ENCODE assay signal across 24 mouse cellular contexts in genomic region chr3:84701964-84702363, GRCm38 (mm10). TPM values are rescaled to one million over a fixed set of nuclear protein-coding genes. Genes with fewer than 3 reads are reported as not detected.
DNase-seq lines count a peak whose midpoint lies in the region; ATAC-seq and TF ChIP-seq lines count a peak whose summit lies in the region.
"Had no signal": no experiment of that assay in that cellular context is flagged by ENCODE, and none has a peak within 500 bp of the region (broad histone marks: within the 10 kb centered on the region; RNA-seq: fewer than 3 reads in every experiment).

No protein-coding gene starts in this region.

- peaks cover 11% of the 10 kb centered on the region for H3K4me1 ChIP-seq in lung, embryonic 15.5 days
- H3K4me1 ChIP-seq in lung, adult 2 months (ENCODE audit: control insufficient read depth, insufficient read depth, low read length) = no peaks in the 10 kb centered on the region

- no peak overlapping the region for H3K27ac ChIP-seq in lung, embryonic 15.5 days
- H3K27ac ChIP-seq: embryonic facial prominence, embryonic 15.5 days; forebrain, embryonic 10.5 days; heart, adult 2 months; heart, embryonic 15.5 days; hindbrain, embryonic 10.5 days; hindbrain, embryonic 14.5 days had no signal

- 69% methylated on average over 5 of the region's 5 CpGs for WGBS in lung, embryonic 15.5 days
- 77% methylated on average over 5 of the region's 5 CpGs for WGBS in lung, adult 2 months

- no peaks in the 10 kb centered on the region for H3K27me3 ChIP-seq in lung, embryonic 15.5 days
- H3K27me3 ChIP-seq: embryonic facial prominence, embryonic 15.5 days; heart, embryonic 15.5 days; Patski had no signal

- H3K4me3 ChIP-seq in lung, embryonic 15.5 days = no peak overlapping the region
- H3K4me3 ChIP-seq in lung, adult 2 months (replicated peaks; ENCODE audit: extremely low read depth, low read depth, low read length) = no peak overlapping the region
- H3K4me3 ChIP-seq: embryonic facial prominence, embryonic 15.5 days; erythroblast, embryonic 14.5 days; forebrain, embryonic 10.5 days; heart, adult 2 months; heart, embryonic 15.5 days; hindbrain, embryonic 10.5 days had no signal

- peak; percentile 28 for DNase-seq in kidney, postnatal 10 days
- DNase-seq in kidney, adult 8-10 months = no peak
- no peak for DNase-seq in lung, adult 2 months
- peak; percentile 54 for DNase-seq in testis, postnatal 10 days (ENCODE audit: low spot score)
- no peak for DNase-seq in testis, postnatal 14 days (ENCODE audit: low spot score)
- DNase-seq in layer of hippocampus, adult 11-12 months (ENCODE audit: low spot score) = no peak
- DNase-seq: adrenal gland, adult 2 months; adrenal gland, postnatal 25 days; cerebellum, adult 18-20 months; cerebellum, adult 9-11 months; embryo, embryonic 11 days; gastrocnemius, postnatal 10 days; heart, adult 2 months; heart, postnatal 14 days had no signal

- no peaks in the 10 kb centered on the region for H3K9me3 ChIP-seq in lung, embryonic 15.5 days
- H3K9me3 ChIP-seq: embryonic facial prominence, embryonic 15.5 days; heart, embryonic 15.5 days had no signal

- TF ChIP-seq CTCF in lung, adult 2 months (IDR thresholded peaks at IDR 0.05; ENCODE audit: insufficient read depth, low read length) = no peak

- no peak for TF ChIP-seq POLR2A in lung, adult 2 months (IDR thresholded peaks at IDR 0.05; ENCODE audit: borderline replicate concordance, extremely low read depth, low read depth, low read length)

- peak; percentile 55 for ATAC-seq in lung, embryonic 15.5 days (ENCODE audit: borderline replicate concordance, extremely low read depth, low FRiP score, low TSS enrichment)
- ATAC-seq: activated CD4-positive, CD25-positive, alpha-beta regulatory T cell, adult 4 months; Patski had no signal

- no peak overlapping the region for H3K4me2 ChIP-seq in lung, embryonic 15.5 days
- H3K4me2 ChIP-seq: embryonic facial prominence, embryonic 15.5 days; heart, embryonic 11.5 days; heart, embryonic 15.5 days; hindbrain, embryonic 14.5 days had no signal

- no peak overlapping the region for H3K9ac ChIP-seq in lung, embryonic 15.5 days
- H3K9ac ChIP-seq: embryonic facial prominence, embryonic 15.5 days; heart, embryonic 15.5 days; hindbrain, embryonic 14.5 days had no signal

- H3K36me3 ChIP-seq in lung, embryonic 15.5 days = no peaks in the 10 kb centered on the region
- H3K36me3 ChIP-seq: embryonic facial prominence, embryonic 15.5 days; forebrain, embryonic 10.5 days; heart, embryonic 15.5 days; hindbrain, embryonic 10.5 days had no signal

RNA-seq across cellular contexts. Expression of gene Tmem154, which starts 36.0 kb away (rescaled TPM):
- 2.3 and 2.5 TPM in 2 replicates for polyA plus RNA-seq in lung, embryonic 15.5 days (2015; fragmentation: Nextera tagmentation; extraction: Ambion mirVana)
- 6.4 and 11.9 TPM in 2 replicates for polyA plus RNA-seq in lung, adult 2 months (2012; rRNA removed)

Comparison
In these comparisons a context has a peak if more than half of its experiments do, and no peak if none do; other contexts are left out.
1. DNase-seq: peak in kidney, postnatal 10 days (single experiment) and testis, postnatal 10 days (single experiment); none in kidney, adult 8-10 months (0 of 2), lung, adult 2 months (single experiment), testis, postnatal 14 days (single experiment) and layer of hippocampus, adult 11-12 months (single experiment).